Mouse (Mus musculus) lung, adult 10 weeks (tissue): ENCODE results near the gene Slc11a2. TPM values are rescaled to one million over a fixed set of nuclear protein-coding genes. Genes with fewer than 3 reads are reported as not detected.

ENCODE experiments used
- polyA plus RNA-seq: library from polyadenylated mRNA; stranded (reverse); fragments of 350-450 nt; fragmentation: Illumina TruSeq; extraction: RNeasy Lipid Tissue Mini Kit (QIAGEN cat#74804); gene quantifications from one replicate; pipeline ENCODE4 v1.2.3, GENCODE M21; 2014; ENCODE audit warnings: low read depth, low replicate concordance; ENCODE audit not compliant: insufficient read depth

Gene Slc11a2
- 18.1 TPM for polyA plus RNA-seq

GRCm38 (mm10) chr15:100424396-100425122, at the start of gene Slc11a2:
TSS of gene Slc11a2 (minus strand) at chr15:100425072.

GRCm38 (mm10) chr15:100468295-100469188, 43.7 kb upstream of the Slc11a2 start, which contains the start of gene Letmd1:
TSS of gene Letmd1 (plus strand) at chr15:100469023.

GRCm38 (mm10) chr15:100421758-100422197, 3.1 kb downstream of the Slc11a2 start, which contains the start of gene Gm5475:
TSS of gene Gm5475 (plus strand) at chr15:100422147.

GRCm38 (mm10) chr15:100364242-100364641, 60.6 kb downstream of the Slc11a2 start, which contains the start of gene Higd1c:
TSS of gene Higd1c (plus strand) at chr15:100364542.

GRCm38 (mm10) chr15:100352711-100353250, 72.1 kb downstream of the Slc11a2 start, which contains the start of the genes Methig1 and Mettl7a2:
TSS of gene Methig1 (plus strand) at chr15:100353149.
TSS of gene Mettl7a2 (plus strand) at chr15:100353200.

Other genes starting within 250 kb of the Slc11a2 start
- gene Atf1, start 197.3 kb downstream of the Slc11a2 start, polyA plus RNA-seq: 21.8 TPM
- gene Tmprss12, start 144.2 kb downstream of the Slc11a2 start, polyA plus RNA-seq: not detected
- gene Mettl7a1, start 120.9 kb downstream of the Slc11a2 start, polyA plus RNA-seq: 538 TPM
- gene Mettl7a3, start 90.1 kb downstream of the Slc11a2 start, polyA plus RNA-seq: 0.63 TPM
- gene Methig1, start 71.9 kb downstream of the Slc11a2 start, polyA plus RNA-seq: not detected
- 0.19 TPM for gene Mettl7a2, start 71.9 kb downstream of the Slc11a2 start, polyA plus RNA-seq
- not detected for gene Higd1c, start 60.5 kb downstream of the Slc11a2 start, polyA plus RNA-seq
- not detected for gene Gm5475, start 2.9 kb downstream of the Slc11a2 start, polyA plus RNA-seq
- 14.9 TPM for gene Letmd1, start 44.0 kb upstream of the Slc11a2 start, polyA plus RNA-seq
- 1.3 TPM for gene Csrnp2, start 70.4 kb upstream of the Slc11a2 start, polyA plus RNA-seq
- 5.3 TPM for gene Tfcp2, start 126.9 kb upstream of the Slc11a2 start, polyA plus RNA-seq
- 9.9 TPM for gene Pou6f1, start 174.9 kb upstream of the Slc11a2 start, polyA plus RNA-seq
- gene Dazap2, start 190.3 kb upstream of the Slc11a2 start, polyA plus RNA-seq: 204 TPM
- 78.5 TPM for gene Smagp, start 211.9 kb upstream of the Slc11a2 start, polyA plus RNA-seq
- 13.1 TPM for gene Bin2, start 244.5 kb upstream of the Slc11a2 start, polyA plus RNA-seq